Mouse (Mus musculus): ENCODE results near the gene Ikzf1.

Gene Ikzf1

DNA sequence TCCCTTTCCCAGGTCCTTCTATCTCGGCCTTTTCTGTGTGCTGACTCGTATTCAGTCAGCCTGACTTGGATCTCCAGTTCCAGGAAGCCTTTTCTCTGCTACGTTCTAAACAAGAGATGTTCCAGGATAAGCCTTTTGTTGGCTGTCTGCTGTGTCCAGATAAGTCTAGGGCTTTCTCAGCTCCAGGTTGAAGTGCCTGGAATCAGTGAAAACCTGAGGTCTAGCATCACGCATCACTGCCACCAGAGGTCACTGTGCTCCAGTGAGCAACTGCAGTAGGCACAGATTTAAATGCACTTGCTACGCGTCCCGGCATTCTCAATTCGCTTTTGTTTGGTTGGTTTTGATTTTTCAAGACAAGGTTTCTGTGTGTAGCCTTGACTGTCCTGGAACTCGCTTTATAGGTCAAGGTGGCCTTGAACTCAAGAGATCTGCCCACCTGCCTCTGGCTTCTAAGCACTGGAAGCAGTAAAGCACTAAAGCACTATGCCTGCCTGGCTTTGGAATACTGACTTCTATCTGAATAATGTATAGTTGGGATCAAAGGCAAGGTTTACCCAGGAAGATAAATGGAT lies 127.2 kb downstream of the Ikzf1 start:
- peak; percentile 94 for DNase-seq

DNA sequence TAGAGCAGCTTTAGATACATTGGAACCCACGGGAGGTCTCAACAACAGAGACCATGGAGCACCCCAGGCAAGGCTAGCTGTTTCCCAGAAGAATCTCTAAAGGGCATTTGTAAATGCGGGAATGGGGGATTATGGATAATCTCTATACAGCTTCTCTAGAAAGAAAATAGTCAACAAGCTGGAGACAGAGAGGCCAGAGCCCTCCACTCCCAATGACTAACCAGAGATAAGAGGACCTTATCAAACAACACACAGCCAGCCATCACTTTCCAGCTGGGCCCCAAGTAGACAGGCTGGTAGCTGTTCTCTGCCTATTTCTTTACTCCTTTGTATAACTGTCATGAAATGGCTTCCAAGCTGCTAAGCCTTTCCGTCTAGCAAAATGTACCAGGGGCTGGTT lies 130.9 kb downstream of the Ikzf1 start:
- peak; percentile 61 for DNase-seq

DNA sequence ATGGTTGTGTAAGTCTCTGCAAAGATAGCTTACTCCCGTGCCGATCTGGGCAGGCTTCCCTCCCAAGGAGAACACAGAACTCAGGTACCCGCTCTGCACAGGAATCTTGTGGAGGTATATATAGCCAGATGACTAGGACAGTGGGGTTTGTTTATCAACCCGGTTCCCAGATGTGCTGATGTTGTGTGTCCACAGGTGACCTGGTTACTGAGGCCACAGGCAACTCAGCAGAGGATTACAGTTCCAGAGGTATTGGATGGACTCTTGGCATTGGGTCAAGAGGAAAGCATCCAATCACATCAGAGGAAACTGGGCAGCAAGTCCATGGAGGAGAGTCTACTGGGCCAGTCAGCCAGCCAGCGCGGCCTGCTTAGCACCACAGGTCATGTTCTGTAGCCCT lies 134.0 kb downstream of the Ikzf1 start:
- peak; percentile 82 for DNase-seq

DNA sequence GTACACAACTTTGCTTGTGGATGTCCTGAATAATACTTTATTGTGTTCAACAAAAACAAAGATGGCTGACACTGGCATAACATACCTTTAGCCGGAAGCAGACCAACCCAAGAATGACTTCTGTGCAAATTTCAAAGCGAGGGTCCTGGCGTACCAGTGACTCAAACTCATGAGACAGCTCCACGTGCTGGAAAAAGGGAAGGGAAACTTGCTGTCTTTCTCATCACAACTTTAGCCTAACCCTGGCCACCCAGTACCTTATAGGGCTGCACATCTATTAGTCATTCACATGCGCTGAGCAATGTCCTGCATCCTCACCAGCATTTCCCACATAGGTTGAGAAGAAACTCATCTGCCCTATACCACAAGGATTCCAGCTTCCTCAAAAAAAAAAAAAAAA lies 134.4 kb downstream of the Ikzf1 start:
- no peak for DNase-seq

DNA sequence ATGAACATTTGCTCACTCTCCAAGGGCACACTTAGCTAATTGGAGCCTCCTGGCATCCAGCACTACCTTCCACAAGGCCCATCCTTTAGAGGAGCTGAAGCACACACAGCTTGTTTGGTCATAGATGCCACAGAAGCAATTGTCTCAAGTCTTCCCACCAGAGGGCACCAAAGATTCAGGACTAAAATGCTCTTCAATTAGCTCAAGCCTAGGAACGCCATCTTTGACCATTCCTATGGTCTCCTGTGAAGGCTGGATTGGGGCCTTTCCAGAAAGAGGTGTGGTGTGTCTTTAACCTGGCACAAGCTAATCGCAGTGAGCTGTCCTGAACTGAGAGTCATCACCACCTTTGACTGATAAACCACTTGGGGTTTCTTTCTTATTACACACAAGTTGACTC lies 135.4 kb downstream of the Ikzf1 start:
- peak; percentile 96 for DNase-seq

DNA sequence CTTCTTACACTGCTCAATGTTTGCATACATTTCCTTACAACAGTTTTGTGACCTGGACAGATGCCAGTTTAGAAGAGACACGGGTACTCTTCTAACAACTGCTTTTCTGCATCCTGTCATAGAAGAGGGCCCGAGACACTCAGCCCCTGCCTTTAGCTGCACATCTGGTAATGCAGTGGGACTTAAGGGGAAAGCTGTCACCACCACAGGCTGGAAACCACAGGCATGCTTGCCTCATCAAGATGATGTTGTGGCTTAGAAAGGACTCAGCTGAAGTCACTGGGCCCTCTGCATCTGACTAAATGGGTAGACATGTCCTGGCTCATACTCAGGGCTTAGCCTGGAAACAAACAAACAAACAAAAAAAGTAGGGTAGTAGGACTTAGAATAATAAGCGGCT lies 135.9 kb downstream of the Ikzf1 start:
- peak; percentile 95 for DNase-seq

DNA sequence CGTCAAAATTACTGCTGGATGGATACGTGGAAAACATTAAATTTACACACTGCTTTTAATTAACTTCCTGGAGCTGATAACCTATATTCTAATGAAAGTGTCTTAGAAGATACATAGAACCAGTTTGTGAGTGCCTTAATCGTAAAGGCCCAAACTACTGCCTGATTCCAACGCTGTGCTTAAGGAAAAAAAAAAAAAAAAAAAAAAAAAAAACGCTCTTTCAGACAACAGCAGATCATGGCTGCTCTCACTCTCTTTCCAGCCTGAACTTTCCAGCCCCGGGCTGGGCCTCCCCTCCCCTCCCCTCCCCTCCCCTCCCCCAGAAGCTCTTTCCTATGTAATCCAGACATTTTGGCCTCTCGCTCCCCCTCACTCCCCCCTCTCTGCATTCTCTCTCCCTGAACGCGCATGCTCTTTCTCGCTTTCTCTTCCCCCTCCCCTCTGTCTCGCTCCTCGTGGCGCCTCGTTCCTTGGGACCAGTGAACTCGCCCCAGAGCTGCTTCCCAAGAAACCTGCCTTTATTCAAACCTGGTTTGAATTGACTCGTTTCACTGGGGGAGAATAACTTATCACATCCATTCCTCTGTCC lies 136.7 kb downstream of the Ikzf1 start:
- DNase-seq, result peak; percentile 84
